Mouse (Mus musculus): ENCODE results near the gene Gm45062.

Gm45062 gene

DNA sequence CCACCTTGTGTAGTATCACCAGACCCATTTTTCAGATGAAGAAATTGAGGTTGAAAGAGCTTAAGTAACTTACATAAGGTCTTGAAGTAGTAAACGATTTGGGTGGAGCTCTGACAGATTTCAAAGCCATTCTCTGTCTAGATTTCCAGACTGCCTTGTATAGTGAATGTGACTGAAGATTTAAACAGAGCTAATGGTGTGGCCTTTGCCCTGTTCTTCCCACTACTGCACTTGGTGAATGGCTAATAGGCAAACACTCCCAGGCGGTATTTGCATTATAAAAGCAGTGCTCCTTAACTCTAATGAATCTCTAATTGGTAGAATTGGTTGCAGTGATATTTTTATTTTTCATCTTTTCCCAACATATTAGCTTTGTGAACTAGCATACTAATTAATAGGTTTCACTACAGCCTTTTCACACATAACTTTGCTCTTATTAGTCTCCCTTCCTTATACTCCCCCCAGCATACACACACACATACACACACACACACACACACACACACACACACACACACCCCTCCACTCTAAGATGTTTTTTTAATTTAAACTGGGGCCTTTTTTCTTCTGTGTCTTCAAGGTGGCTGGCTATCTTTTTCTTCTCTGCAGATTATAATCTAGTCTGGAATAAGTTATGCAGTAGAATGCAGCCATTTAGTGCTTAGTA, 109.1 kb downstream of the Gm45062 start:
- DNase-seq (ENCODE audit: low spot score): peak; percentile 28

DNA sequence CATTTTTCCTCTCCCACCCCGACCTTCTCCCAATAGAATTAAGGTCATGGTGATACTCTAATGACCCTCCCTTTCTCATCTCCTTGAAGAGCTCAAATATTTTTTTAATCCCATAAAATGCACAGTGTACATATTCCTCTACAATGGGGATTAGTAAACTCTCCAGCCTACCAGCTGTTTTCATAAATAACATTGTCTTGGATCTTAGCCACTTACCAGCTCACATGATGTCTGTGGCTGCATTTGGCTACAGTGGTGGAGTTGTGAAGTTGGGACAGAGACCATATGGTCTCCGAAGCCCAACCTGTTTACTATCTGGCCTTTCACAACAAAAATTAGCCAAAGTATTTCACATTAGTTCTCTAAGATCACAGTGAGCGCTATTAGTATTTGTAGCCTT, 111.4 kb downstream of the Gm45062 start:
- DNase-seq (ENCODE audit: low spot score): no peak

GRCm38 (mm10) chr6:8373051-8373450, 113.8 kb downstream of the Gm45062 start:
- no peak for DNase-seq (ENCODE audit: low spot score)

DNA sequence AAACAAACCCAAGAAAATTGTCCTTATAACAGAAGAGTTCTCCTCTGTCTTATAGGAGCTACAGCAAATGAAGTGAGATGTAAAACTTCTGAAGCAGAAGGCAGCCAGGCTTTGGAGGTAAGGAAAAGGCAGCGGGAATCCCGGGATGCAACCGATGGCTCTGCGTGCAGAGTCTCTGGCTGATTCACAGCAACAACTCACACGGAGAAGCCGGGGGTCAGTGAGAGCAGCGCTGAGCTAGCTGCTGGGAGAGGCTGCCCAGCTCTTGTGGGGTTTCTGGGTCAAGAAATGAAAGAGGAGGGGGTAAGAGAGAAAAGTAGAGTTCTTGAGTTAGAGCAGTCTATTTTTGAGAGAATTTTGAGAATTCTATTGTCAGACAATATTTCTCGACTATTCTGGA, 114.6 kb downstream of the Gm45062 start:
- no peak for DNase-seq (ENCODE audit: low spot score)

GRCm38 (mm10) chr6:8374290-8374689, 115.0 kb downstream of the Gm45062 start:
- no peak for DNase-seq (ENCODE audit: low spot score)

DNA sequence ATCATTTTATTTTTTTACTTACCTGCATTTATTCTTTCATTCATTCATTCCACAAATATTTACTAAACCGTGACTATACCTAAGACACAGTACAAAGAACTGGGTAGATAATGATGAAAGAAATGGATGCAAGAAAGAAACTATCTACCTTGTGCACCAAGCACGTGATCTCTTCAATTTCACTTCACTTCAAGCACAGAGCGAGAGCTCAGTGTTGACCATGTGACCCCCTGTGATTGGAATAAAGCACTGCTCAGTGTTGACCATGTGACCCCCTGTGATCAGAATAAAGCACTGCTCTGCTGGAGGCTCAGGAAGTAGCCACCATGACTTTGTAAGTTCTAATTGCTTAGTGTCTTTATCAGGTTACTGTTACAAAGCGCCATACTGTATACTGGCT, 115.5 kb downstream of the Gm45062 start:
- no peak for DNase-seq (ENCODE audit: low spot score)

- DNase-seq (ENCODE audit: low spot score): no peak
These were observed 117.1 kb downstream of the Gm45062 start for GRCm38 (mm10) chr6:8376351-8376750.

DNA sequence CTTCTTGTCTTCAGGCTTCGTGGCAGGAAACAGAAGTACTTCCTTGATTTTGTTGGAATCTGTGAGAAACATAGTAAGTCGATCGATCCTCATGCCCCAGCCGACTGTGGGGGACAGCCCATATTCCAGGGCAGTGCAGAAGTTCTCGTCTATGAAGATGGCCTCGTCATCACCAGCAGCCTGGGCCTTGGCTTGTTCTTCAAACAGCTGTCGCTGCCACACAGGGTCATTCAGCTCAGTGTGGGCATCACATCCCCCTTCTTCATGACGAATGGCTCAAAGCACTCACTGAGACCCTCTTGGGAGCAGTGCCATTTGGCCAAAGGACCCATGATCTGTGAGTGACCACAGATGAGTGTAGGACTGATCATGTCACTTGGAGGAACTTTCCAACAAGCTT, 118.4 kb downstream of the Gm45062 start:
- DNase-seq (ENCODE audit: low spot score): no peak

- DNase-seq (ENCODE audit: low spot score): no peak
These were observed 130.1 kb downstream of the Gm45062 start for GRCm38 (mm10) chr6:8389307-8389706.

DNA sequence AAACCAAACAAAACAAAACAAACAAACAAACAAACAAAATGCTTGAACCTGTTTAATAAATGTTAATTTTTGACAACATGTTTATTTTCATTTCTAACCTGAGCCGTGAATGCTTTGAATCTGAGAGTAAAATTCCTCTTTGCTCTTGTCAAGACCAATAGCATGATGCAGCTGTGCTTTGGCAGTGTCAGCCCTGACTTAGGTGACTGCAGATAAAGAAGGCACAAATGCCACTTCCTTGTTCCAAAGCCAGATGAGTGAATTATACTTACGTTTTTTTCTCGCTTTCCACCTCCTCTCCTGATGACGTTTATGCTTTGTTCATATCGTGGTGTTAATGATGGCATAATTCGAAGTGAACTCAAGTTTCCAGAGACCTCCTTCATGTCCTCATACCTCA, 131.0 kb downstream of the Gm45062 start:
- DNase-seq (ENCODE audit: low spot score): no peak

GRCm38 (mm10) chr6:8390935-8391334, 131.7 kb downstream of the Gm45062 start:
- DNase-seq (ENCODE audit: low spot score): no peak

DNA sequence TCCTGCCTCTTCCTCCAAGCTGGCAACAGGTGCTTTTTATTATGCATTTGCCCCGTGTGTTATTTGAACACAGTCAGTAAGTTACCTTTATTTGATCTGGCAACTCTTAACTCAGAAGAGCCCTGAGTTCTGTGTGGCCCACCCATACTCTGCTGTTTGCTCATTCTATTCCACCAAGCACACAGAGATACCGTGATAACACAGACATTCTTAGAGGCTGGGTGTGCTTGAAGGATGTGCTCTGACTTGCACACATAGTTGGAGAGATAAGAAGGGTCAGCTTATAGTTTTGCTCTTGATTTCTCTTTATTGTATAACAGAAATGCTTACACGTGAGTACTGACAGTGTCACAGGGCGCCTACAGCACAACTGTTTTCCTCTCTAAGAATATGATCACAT, 133.8 kb downstream of the Gm45062 start:
- DNase-seq (ENCODE audit: low spot score): no peak

DNA sequence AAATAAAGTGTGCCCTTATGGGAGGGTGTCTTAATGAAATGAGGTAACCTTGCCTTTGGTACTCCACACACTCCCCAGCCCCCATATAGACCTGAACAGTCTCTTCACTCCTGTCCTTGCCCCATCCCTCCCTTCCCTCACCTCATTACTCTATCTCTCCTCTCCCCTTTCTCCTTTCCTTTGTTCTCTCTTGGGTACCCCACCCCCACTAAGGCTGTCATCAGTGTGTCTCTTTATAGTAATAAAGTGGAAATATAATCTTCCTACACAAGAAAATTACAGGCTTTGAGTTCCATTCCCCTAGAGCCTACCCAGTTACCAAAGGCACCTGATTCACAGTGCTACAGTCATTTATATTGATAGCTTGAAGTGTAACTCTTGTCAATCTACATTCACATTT, 134.8 kb downstream of the Gm45062 start:
- DNase-seq (ENCODE audit: low spot score): no peak

- peak; percentile 39 for DNase-seq (ENCODE audit: low spot score)
These were observed 135.8 kb downstream of the Gm45062 start for GRCm38 (mm10) chr6:8395061-8395460.

DNA sequence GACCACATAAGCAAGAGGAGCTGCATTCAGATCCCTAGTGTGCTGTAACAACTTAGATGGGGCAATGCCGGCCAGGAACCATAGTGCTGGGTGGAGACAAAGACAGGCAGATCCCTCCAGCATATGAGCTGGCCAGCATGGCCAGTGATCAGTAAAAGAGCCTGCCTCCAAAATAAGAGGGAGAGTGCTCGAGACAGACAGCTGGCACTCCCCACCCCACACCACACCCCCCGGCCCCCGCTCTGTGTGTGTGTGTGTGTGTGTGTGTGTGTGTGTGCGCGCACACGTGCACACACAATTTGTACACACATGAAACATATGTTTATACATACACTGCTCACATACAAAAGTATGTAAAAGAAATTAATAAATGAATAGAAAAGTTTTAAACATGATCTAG, 138.0 kb downstream of the Gm45062 start:
- DNase-seq (ENCODE audit: low spot score): no peak

DNA sequence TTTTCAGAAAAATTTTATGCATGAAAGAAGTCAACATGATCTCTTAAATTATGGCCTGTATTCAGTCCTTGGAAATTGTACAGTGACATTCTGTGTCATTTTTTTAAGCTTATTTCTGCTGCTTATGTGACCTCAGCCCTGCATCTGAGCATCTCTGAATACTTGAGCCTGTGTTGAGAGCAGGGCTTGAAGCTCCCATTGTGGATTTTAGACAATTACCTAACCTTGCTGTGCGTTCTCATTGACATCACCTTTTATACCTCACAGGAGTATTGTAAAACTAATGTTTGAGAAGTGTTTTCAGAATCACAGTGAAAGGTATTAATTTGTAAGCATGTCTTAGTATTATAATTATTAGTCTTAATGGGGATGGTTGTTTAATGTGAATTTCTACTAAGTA, 140.5 kb downstream of the Gm45062 start:
- DNase-seq (ENCODE audit: low spot score): no peak

- no peak for DNase-seq (ENCODE audit: low spot score)
These were observed 143.9 kb downstream of the Gm45062 start for GRCm38 (mm10) chr6:8403127-8403526.

DNA sequence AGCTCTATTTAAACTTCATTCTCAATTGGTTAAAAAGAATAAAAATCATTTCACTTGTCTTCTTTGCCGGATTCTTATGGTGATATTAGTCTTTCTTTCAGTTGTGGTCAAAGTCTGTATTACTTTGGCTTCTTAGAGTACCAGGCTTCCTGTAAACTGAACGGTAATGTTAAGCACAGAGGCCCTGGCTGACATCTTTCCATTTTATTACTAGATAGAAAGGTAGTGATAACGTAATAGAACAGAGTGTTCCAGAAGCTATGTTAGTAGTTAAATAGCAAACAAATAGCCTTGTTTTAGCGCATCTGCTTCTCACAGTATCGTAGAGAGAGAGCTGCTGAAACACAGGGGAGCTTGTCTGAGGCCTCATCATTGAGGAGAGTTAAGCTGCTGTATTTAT, 146.6 kb downstream of the Gm45062 start:
- DNase-seq (ENCODE audit: low spot score): no peak

GRCm38 (mm10) chr6:8408332-8408731, 149.1 kb downstream of the Gm45062 start:
- no peak for DNase-seq (ENCODE audit: low spot score)

- no peak for DNase-seq (ENCODE audit: low spot score)
These were observed 150.6 kb downstream of the Gm45062 start for GRCm38 (mm10) chr6:8409865-8410264.

DNA sequence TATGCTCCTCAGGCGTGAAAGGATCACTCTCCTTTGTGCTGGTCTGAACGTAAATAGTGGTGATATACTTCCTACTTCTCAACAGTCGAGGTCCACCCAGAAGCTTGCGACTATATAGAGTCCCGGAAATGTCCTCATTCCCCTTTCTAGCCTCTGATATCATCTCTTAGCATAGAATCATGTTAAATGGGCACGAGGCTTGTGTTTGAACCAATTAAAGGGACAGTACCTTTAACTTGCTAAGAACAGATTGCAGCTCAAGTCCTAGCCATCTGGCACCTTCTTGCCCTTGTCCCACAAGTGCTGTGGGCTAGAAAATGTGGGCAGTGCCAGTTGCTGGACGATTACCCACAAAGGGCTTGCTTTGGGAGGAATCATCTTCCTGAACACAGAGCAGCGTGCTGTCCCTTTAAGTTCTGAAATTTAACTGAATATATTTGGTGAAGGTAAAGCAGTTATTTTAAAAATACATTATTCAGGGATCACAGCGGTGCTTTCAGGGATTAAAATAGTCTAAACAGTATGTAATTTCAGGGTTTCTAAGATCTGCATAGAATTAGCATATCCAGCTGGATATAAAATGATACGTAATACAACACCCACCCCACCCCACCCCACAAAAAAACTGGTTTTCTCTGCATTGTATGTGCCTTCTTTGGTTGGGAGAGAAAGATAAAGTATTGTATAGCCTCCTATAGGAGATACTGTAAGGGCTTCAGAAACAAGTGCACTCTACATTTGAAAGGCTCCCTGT, 153.8 kb downstream of the Gm45062 start:
- DNase-seq (ENCODE audit: low spot score): no peak

DNA sequence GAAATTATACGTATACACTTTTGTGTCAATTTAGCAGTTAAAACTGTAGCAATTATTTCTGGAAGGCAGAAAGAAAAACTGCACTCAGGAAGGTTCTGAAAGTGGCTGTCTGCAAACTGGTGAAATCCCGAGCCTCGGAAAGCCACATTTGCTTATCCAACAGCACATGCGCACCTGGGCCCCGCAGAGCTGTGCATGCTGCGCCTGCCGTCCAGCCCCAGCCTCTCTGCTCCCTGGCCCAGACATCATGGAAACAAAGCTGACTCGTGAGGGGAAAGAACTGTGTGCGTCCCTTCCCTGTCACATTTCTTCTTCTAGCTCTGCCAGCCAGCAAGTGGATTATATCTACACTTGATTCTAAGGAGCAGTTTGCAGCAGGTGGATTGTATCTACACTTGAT, 154.8 kb downstream of the Gm45062 start:
- no peak for DNase-seq (ENCODE audit: low spot score)

DNA sequence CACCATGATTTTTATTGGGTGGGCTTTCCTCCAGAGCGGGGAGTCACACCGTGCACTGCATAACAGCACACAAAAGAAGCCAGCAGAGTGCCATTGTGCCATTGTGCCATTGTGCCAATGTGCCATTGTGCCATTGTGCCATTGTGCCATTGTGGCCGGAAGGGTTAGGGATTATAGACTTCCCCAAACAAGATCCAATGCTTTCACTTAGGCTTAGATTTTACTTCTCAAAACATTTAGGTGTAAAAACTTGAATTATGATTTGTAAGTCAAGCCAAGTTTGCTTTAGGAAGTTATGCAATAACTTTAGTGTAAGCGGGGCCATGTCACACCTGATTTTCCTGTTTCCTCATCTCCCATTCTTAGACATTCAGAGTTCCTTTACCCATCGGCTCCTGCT, 156.6 kb downstream of the Gm45062 start:
- DNase-seq (ENCODE audit: low spot score): no peak

Data from embryo, embryonic 10.5 days (tissue).